Mouse (Mus musculus): ENCODE results near the gene Mef2b.
"Not testable (repeated sequence)": the region's sequence is repeated elsewhere in the genome, so short reads cannot be mapped to it uniquely, and the experiment has no call there.

The Mef2b gene

GRCm38 (mm10) chr8:70179082-70179481 is 39.6 kb downstream of the Mef2b start:
- in situ Hi-C loops (cut with MboI, MseI), result no loop called here

GRCm38 (mm10) chr8:70181212-70181902 is 41.8 kb downstream of the Mef2b start:
- in situ Hi-C loops (cut with MboI, MseI), result no loop called here

- in situ Hi-C loops (cut with MboI, MseI), result no loop called here
These were observed 42.4 kb downstream of the Mef2b start for GRCm38 (mm10) chr8:70181903-70182252.

- in situ Hi-C loops (cut with MboI, MseI), result no loop called here
These were observed 43.7 kb downstream of the Mef2b start for GRCm38 (mm10) chr8:70183194-70183593.

GRCm38 (mm10) chr8:70188707-70189106 is 49.2 kb downstream of the Mef2b start:
- in situ Hi-C loops (cut with MboI, MseI), result no loop called here

- in situ Hi-C loops (cut with MboI, MseI), result no loop called here
These were observed 53.7 kb downstream of the Mef2b start for GRCm38 (mm10) chr8:70193238-70193637.

- in situ Hi-C loops (cut with MboI, MseI), result no loop called here
These were observed 54.7 kb downstream of the Mef2b start for GRCm38 (mm10) chr8:70194191-70194590.

- in situ Hi-C loops (cut with MboI, MseI), result no loop called here
These were observed 56.3 kb downstream of the Mef2b start for GRCm38 (mm10) chr8:70195762-70196161.

- in situ Hi-C loops (cut with MboI, MseI), result no loop called here
These were observed 58.1 kb downstream of the Mef2b start for GRCm38 (mm10) chr8:70197603-70198002.

GRCm38 (mm10) chr8:70200098-70200681 is 60.7 kb downstream of the Mef2b start:
- in situ Hi-C loops (cut with MboI, MseI), result no loop called here

- in situ Hi-C loops (cut with MboI, MseI), result no loop called here
These were observed 61.9 kb downstream of the Mef2b start for GRCm38 (mm10) chr8:70201417-70201816.

GRCm38 (mm10) chr8:70203072-70203471 is 63.6 kb downstream of the Mef2b start:
- in situ Hi-C loops (cut with MboI, MseI), result no loop called here

GRCm38 (mm10) chr8:70204757-70205156 is 65.2 kb downstream of the Mef2b start:
- in situ Hi-C loops (cut with MboI, MseI), result no loop called here

GRCm38 (mm10) chr8:70208130-70208529 is 68.6 kb downstream of the Mef2b start:
- in situ Hi-C loops (cut with MboI, MseI), result no loop called here

GRCm38 (mm10) chr8:70210538-70210937 is 71.0 kb downstream of the Mef2b start:
- in situ Hi-C loops (cut with MboI, MseI), result no loop called here

GRCm38 (mm10) chr8:70211275-70211674 is 71.8 kb downstream of the Mef2b start:
- in situ Hi-C loops (cut with MboI, MseI), result no loop called here

GRCm38 (mm10) chr8:70211726-70212111 is 72.2 kb downstream of the Mef2b start:
- in situ Hi-C loops (cut with MboI, MseI), result no loop called here

GRCm38 (mm10) chr8:70212112-70213055 is 72.9 kb downstream of the Mef2b start, which contains the start of gene Slc25a42:
Slc25a42 (minus strand) TSS chr8:70212305.
- in situ Hi-C loops (cut with MboI, MseI), result no loop called here

- in situ Hi-C loops (cut with MboI, MseI), result no loop called here
These were observed 74.9 kb downstream of the Mef2b start for GRCm38 (mm10) chr8:70214411-70214810.

GRCm38 (mm10) chr8:70215092-70215491 is 75.6 kb downstream of the Mef2b start:
- in situ Hi-C loops (cut with MboI, MseI), result no loop called here

- in situ Hi-C loops (cut with MboI, MseI), result not testable (repeated sequence)
These were observed 76.7 kb downstream of the Mef2b start for GRCm38 (mm10) chr8:70216161-70216560.

- in situ Hi-C loops (cut with MboI, MseI), result no loop called here
These were observed 77.1 kb downstream of the Mef2b start for GRCm38 (mm10) chr8:70216566-70216965.

Measured in regulatory T cell (primary cell).